Mouse (Mus musculus): ENCODE results near the gene Fmnl2.

DNA sequence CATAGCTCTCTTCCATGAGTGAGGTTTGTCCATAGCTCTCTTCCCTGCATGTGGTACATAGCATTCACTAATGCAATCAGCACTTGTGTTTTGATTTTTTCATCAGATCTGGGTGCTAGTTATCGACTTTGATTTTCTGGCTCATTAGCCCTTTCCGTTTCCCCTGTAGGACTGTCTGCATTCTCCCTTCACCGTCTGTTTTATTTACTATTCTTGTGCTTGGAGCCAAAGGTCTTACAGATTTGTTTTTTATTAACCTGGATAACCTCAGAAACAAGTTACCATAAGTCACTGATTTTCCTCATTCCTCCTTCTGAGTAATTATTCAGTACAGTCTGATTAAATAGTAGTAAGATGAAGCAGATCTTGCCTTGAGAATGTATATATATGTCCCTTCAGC is 44.8 kb downstream of the Fmnl2 start:
- TF ChIP-seq E2F4 (IDR thresholded peaks at IDR 0.05; ENCODE audit: insufficient replicate concordance, low read depth, low read length) = no peak
- TF ChIP-seq MEF2A (IDR thresholded peaks at IDR 0.05; ENCODE audit: borderline replicate concordance, low read depth, low read length) = no peak
- no peak for TF ChIP-seq ZC3H11A (IDR thresholded peaks at IDR 0.05; ENCODE audit: low read depth, low read length)
- no peak for TF ChIP-seq CTCF (conservative IDR thresholded peaks at IDR 0.05 in 1 of 2, IDR thresholded peaks at IDR 0.05 in 1 of 2; ENCODE audit: low read depth in 2 of 2, low read length in 2 of 2)
- TF ChIP-seq NRF1 (IDR thresholded peaks at IDR 0.05; ENCODE audit: low read depth, low read length) = no peak
- no peak for TF ChIP-seq TCF12 (IDR thresholded peaks at IDR 0.05; ENCODE audit: low read depth, low read length)

Measured in CH12.LX (cell line).